Mouse (Mus musculus) midbrain, embryonic 11.5 days (tissue): ENCODE measurements around the gene Snx4. TPM values are rescaled to one million over a fixed set of nuclear protein-coding genes. Genes with fewer than 3 reads are reported as not detected.

Experiments
- ATAC-seq: fragments of 200-750 bp; cut with Nextera tagmentation; 2 replicates; pipeline ENCODE4 v1.8.0; 2017; ENCODE audit warnings: moderate TSS enrichment, moderate library complexity; ENCODE audit not compliant: low FRiP score
- DNase-seq: peaks from one replicate; pipeline ENCODE4 v3.0.0; 2015; ENCODE audit warnings: low spot score; ENCODE audit errors: missing footprints
- H3K27ac ChIP-seq: fragments of 300-500 bp; sonication (generic); 2 replicates; pipeline ENCODE4 v1.5.1; 2014; ENCODE audit warnings: low read depth, low read length
- H3K27me3 ChIP-seq: fragments of 300-500 bp; sonication (generic); 2 replicates; pipeline ENCODE4 v1.6.1; 2014; ENCODE audit warnings: mild to moderate bottlenecking, low read length, moderate library complexity, mixed read lengths; ENCODE audit not compliant: control insufficient read depth, insufficient read depth
- H3K36me3 ChIP-seq: fragments of 300-500 bp; sonication (generic); 2 replicates; pipeline ENCODE4 v1.6.1; 2014; ENCODE audit warnings: mild to moderate bottlenecking, low read length, moderate library complexity, mixed read lengths; ENCODE audit not compliant: control insufficient read depth, insufficient read depth
- H3K4me1 ChIP-seq: fragments of 300-500 bp; sonication (generic); 2 replicates; pipeline ENCODE4 v1.6.1; 2014; ENCODE audit warnings: low read length; ENCODE audit not compliant: control insufficient read depth, insufficient read depth
- H3K4me2 ChIP-seq: fragments of 300-500 bp; sonication (generic); 2 replicates; pipeline ENCODE4 v1.6.1; 2014; ENCODE audit warnings: mild to moderate bottlenecking, moderate library complexity
- H3K4me3 ChIP-seq: fragments of 300-500 bp; sonication (generic); 2 replicates; pipeline ENCODE4 v1.5.1; 2014; ENCODE audit warnings: low read depth, low read length
- H3K9ac ChIP-seq: fragments of 300-500 bp; sonication (generic); 2 replicates; pipeline ENCODE4 v1.6.1; 2014; ENCODE audit warnings: low read length
- H3K9me3 ChIP-seq: fragments of 300-500 bp; sonication (generic); 2 replicates; pipeline ENCODE4 v1.6.1; 2016; ENCODE audit warnings: low read length; ENCODE audit not compliant: control insufficient read depth
- WGBS: fragments of 180-500 bp; shearing (Covaris S2); extraction: QIAGEN DNeasy Blood & Tissue Kit; methylation state at CpG from one replicate; pipeline ENCODE4 v1.1.7; 2014; 5-methylcytosine and 5-hydroxymethylcytosine counted together
- polyA plus RNA-seq: library from polyadenylated mRNA; unstranded; fragments of >200 nt; fragmentation: Nextera tagmentation; extraction: Ambion mirVana; gene quantifications from 2 replicates; pipeline ENCODE4 v1.2.1, GENCODE M21; 2014

The Snx4 gene
- polyA plus RNA-seq, 1 experiment from 2014 or later, result 86.9 TPM

DNA sequence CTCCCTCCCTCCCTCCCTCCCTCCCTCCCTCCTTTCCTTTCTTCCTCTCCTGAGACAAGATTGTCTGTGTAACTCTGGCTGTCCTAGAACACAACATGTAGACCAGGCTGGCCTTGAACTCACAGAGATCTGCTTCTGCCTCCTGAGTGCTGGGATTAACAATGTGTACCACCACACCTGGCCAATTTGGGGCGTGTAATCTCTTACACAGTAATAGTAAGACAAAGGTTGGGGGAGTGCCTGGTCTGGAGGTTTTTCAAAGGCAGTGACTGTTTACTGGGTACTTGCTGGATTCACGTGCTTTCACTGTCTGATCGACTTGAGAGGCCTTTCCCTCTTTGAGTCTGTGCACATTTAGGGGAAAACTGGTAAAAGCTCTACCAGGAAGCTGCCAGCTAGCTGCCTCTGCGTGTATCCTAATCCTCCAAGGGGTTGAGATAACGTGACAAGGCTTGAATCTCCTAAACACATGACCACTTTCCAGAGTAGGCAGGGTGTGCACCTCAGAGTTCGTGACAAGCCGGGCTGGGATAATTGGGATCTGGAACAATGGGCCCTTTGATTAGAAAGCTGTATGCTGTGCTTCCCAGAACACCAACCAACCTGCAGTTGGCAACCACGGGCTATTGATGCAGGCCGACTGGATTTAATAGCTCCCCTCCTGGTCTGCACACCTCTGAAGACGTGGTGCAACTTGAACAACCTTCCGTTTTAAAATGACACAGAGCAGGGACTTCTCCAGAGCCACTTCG, 74.6 kb downstream of the Snx4 start:
- no peaks in the 10 kb centered on the region; the same call in 1 of the 2 replicates for H3K4me1 ChIP-seq
- H3K4me3 ChIP-seq, result no peak overlapping the region
- H3K27me3 ChIP-seq, result no peaks in the 10 kb centered on the region
- 52% methylated on average over 12 of the region's 12 CpGs for WGBS
- H3K4me2 ChIP-seq, result no peak overlapping the region
- no peak overlapping the region for H3K27ac ChIP-seq
- no peak overlapping the region for H3K9ac ChIP-seq
- no peak for DNase-seq
- ATAC-seq, result no peak
- no peaks in the 10 kb centered on the region for H3K36me3 ChIP-seq
- H3K9me3 ChIP-seq, result no peaks in the 10 kb centered on the region

DNA sequence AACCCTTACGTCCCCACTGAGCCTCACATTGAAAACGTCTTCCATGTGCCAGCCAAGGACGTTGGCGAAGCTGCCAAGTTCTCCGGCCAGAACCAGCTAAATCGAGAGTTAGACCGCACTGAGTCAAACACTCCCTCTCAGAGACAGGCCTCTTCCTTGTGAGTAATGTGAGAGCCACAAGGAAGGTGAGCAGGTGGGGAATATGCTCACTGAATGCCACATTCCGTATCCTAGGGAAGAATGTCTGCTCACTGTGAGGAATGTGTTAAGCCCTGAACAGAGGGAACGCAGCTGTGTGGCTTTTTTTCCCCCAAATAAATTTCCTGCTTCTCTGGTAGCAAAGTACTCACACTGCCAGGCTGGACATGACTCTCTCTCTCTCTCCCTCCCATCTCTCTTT, 75.3 kb downstream of the Snx4 start:
- Histone ChIP-seq H3K4me3 (no peak overlapping the region), H3K9me3 (no peaks in the 10 kb centered on the region), H3K36me3 (no peaks in the 10 kb centered on the region), H3K9ac (no peak overlapping the region), H3K4me1 (no peaks in the 10 kb centered on the region; the same call in 1 of the 2 replicates), H3K27me3 (no peaks in the 10 kb centered on the region), H3K27ac (no peak overlapping the region), H3K4me2 (no peak overlapping the region)
- 77% methylated on average over 9 of the region's 9 CpGs for WGBS
- no peak for DNase-seq
- ATAC-seq, result no peak

DNA sequence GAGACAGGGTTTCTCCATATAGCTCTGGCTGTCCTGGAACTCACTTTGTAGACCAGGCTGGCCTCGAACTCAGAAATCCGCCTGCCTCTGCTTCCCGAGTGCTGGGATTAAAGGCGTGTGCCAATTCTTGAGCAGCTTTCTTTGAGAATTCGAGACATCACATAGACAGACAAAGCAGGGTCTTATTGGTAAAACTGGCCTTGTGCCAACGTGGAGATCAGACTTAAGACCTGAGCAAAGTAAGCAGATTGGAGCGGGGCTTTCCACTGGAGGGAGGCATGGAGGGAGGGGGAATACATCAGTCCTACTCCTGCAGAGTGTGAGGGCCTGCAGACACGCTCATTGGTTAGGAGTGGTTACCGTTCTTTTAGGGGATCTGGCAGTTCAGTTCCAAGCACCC, 75.9 kb downstream of the Snx4 start:
- no peak for DNase-seq

DNA sequence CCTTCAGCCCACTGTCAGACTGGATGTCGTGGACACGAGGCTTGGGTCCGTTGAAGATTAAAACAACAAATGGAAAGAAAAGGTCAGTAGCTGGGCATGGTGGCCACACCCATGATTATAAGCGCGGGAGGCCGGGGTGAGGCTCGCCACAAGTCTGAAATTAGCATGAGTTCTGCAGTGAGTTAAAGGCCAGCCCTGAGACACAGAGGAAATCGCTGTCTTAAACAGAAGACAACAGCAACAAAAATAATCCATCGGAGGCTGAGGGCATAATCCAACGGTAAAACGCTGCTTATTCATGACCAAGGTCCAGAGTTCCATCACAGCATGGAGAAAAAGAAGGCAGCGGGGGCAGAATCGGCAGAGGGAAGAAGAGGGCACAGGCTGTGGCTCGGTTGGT, 81.8 kb downstream of the Snx4 start:
- no peaks in the 10 kb centered on the region for H3K36me3 ChIP-seq
- H3K27me3 ChIP-seq, result no peaks in the 10 kb centered on the region
- no peak overlapping the region for H3K27ac ChIP-seq
- no peak overlapping the region for H3K9ac ChIP-seq
- no peak overlapping the region for H3K4me2 ChIP-seq
- H3K9me3 ChIP-seq, result no peaks in the 10 kb centered on the region
- no peaks in the 10 kb centered on the region for H3K4me1 ChIP-seq
- H3K4me3 ChIP-seq, result no peak overlapping the region
- DNase-seq, result no peak
- ATAC-seq, result no peak
- WGBS, result 84% methylated on average over 14 of the region's 14 CpGs

More for the DNA sequence above, 75.9 kb downstream of the Snx4 start:
- Histone ChIP-seq H3K27ac (no peak overlapping the region), H3K36me3 (no peaks in the 10 kb centered on the region), H3K27me3 (no peaks in the 10 kb centered on the region), H3K4me3 (no peak overlapping the region), H3K4me1 (no peaks in the 10 kb centered on the region; the same call in 1 of the 2 replicates), H3K9ac (no peak overlapping the region), H3K9me3 (no peaks in the 10 kb centered on the region), H3K4me2 (no peak overlapping the region)
- 82% methylated on average over 9 of the region's 9 CpGs for WGBS
- ATAC-seq, result no peak

DNA sequence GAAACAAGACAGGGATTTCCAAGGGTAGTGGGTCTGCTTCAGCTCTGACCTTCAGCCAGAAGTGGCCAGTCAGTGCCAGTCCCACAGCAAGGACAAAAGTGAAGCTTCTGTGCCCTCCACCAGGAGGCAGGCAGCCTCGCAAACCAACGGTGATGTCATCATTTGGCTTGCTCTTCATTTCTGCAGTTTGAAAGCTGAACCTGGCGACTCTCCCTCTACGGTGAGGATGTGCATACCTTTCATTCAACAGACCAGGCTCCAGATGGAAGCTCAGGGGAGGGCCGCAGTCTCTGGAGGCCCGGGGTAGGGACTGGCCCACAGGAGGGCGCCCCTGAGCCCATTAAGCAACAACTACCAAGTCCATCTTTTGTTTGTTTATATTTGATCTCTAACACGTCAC, 85.9 kb downstream of the Snx4 start:
- H3K4me2 ChIP-seq, result no peak overlapping the region
- ATAC-seq, result no peak
- H3K9me3 ChIP-seq, result no peaks in the 10 kb centered on the region
- no peaks in the 10 kb centered on the region for H3K36me3 ChIP-seq
- H3K27ac ChIP-seq, result no peak overlapping the region
- H3K4me1 ChIP-seq, result no peaks in the 10 kb centered on the region
- 21% methylated on average over 8 of the region's 8 CpGs for WGBS
- no peaks in the 10 kb centered on the region for H3K27me3 ChIP-seq
- H3K4me3 ChIP-seq, result no peak overlapping the region
- DNase-seq, result peak; percentile 92
- H3K9ac ChIP-seq, result no peak overlapping the region

DNA sequence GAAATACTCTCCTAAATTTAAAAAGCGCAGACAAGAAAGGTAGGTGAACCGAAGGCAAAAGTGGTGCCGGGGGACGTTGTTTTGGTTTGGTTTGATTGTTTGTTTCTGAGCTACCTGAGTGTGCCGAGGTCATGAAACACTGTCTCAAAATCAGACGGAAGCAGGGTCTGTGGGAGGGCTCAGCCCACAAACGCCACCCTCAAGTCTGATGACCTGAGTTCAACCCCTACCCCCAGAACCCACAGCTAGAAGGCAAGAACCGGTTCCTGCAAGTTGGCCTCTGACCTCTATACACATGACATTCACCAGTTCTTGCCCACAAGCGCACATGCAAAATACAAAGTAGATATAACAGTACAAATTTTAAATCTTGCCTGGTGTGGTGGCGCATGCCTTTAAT, 86.4 kb downstream of the Snx4 start:
- no peak overlapping the region for H3K4me2 ChIP-seq
- WGBS, result 86% methylated on average over 10 of the region's 10 CpGs
- H3K27ac ChIP-seq, result no peak overlapping the region
- no peaks in the 10 kb centered on the region for H3K27me3 ChIP-seq
- no peak for ATAC-seq
- no peak for DNase-seq
- H3K9ac ChIP-seq, result no peak overlapping the region
- H3K9me3 ChIP-seq, result no peaks in the 10 kb centered on the region
- no peak overlapping the region for H3K4me3 ChIP-seq
- no peaks in the 10 kb centered on the region for H3K4me1 ChIP-seq
- H3K36me3 ChIP-seq, result no peaks in the 10 kb centered on the region

DNA sequence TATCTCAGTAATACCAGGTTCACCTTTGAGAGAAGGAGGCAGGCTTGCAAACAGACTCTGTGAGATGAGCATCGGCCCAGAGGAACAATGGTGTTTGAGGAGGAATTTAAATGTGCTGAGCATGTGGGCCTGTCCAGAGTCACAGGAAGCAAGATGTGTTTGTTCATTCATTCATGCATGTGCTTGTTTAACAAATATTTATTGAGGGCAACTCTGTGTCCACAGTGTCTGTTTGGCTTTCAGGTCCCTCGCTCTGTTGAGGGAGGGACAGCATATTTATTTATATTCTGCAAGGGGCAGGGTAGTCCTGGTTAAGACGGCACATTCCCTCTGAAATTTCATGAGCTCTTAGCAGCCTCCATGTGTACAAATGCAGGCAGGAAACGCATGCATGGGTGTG, 87.2 kb downstream of the Snx4 start:
- Histone ChIP-seq H3K27me3 (no peaks in the 10 kb centered on the region), H3K4me3 (no peak overlapping the region), H3K27ac (no peak overlapping the region), H3K4me1 (no peaks in the 10 kb centered on the region), H3K4me2 (no peak overlapping the region), H3K9me3 (no peaks in the 10 kb centered on the region), H3K36me3 (no peaks in the 10 kb centered on the region), H3K9ac (no peak overlapping the region)
- DNase-seq (no peak), ATAC-seq (no peak)
- 69% methylated on average over 4 of the region's 4 CpGs for WGBS

DNA sequence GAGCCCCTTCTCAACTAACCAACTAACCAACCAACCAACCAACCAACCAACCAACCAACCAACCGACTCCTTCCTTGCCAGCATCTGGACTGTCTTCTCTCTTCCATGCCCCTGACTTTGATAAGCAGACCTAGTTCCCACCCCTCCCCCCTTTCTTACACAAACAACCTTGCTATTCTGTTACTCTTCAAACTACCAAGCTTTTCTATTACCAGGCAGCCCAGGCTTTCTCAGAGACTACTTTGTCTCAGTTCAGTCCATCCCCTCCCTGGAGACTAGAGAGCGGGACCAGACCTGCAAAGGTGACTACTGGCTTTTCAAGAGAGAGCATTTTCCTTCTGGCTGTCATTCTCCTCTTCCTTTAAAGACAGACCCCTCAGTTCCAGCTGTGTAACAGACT, 88.2 kb downstream of the Snx4 start:
- Histone ChIP-seq H3K27ac (no peak overlapping the region), H3K9me3 (no peaks in the 10 kb centered on the region), H3K9ac (no peak overlapping the region), H3K4me2 (no peak overlapping the region), H3K4me1 (no peaks in the 10 kb centered on the region), H3K27me3 (no peaks in the 10 kb centered on the region), H3K4me3 (no peak overlapping the region), H3K36me3 (no peaks in the 10 kb centered on the region)
- DNase-seq, result no peak
- no peak for ATAC-seq
- WGBS, result 86% methylated on average over 2 of the region's 2 CpGs

DNA sequence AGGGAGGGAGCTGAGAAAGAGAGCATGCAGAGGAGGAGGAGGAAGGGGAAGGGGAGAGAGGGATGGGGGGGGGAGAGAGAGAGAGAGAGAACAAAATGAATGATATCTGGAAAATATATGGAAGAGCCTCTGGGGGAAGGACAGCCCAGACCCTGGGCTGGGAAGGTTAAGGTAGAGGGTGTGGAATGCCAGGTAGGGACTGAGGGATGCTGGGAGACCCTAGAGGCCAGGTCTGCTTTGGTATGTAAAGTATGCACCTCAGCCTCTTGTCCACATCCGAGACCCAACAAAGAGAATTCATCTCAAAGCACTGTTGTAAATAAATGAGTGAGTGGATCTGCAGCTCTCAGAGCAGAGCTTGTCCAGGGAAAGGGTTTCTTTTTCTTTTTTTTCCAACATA, 91.1 kb downstream of the Snx4 start:
- H3K4me1 ChIP-seq, result no peaks in the 10 kb centered on the region
- no peaks in the 10 kb centered on the region for H3K27me3 ChIP-seq
- H3K27ac ChIP-seq, result no peak overlapping the region
- no peaks in the 10 kb centered on the region for H3K9me3 ChIP-seq
- ATAC-seq (no peak), DNase-seq (no peak)
- 53% methylated on average over 1 of the region's 1 CpGs for WGBS
- no peak overlapping the region for H3K4me3 ChIP-seq
- no peak overlapping the region for H3K9ac ChIP-seq
- no peaks in the 10 kb centered on the region for H3K36me3 ChIP-seq
- no peak overlapping the region for H3K4me2 ChIP-seq
